Mouse (Mus musculus): ENCODE measurements at regions not wholly inside any gene's neighbourhood (a gene's known extent, or its start where the extent isn't known, plus 50 kb on each side); places are given as distances from the start of the nearest gene placed in this dataset.

- Histone ChIP-seq H3K4me3 (ENCODE audit: insufficient read depth, low read length) (no peak overlapping the region), H3K27ac (ENCODE audit: insufficient read depth, low read length) (no peak overlapping the region), H3K4me1 (ENCODE audit: control insufficient read depth, insufficient read depth, low read length) (no peaks in the 10 kb centered on the region)
- TF ChIP-seq CTCF (IDR thresholded peaks at IDR 0.05; ENCODE audit: borderline replicate concordance, insufficient read depth, low read length) (no peak), POLR2A (IDR thresholded peaks at IDR 0.05; ENCODE audit: low read depth, low read length) (no peak)
Measured at GRCm38 (mm10) chr9:94395215-94395614, 142.7 kb downstream of the 1190002N15Rik start.

- no peak overlapping the region for H3K27ac ChIP-seq (ENCODE audit: insufficient read depth, low read length)
- no peak overlapping the region for H3K4me3 ChIP-seq (ENCODE audit: insufficient read depth, low read length)
- TF ChIP-seq POLR2A (IDR thresholded peaks at IDR 0.05; ENCODE audit: low read depth, low read length) (no peak), CTCF (IDR thresholded peaks at IDR 0.05; ENCODE audit: borderline replicate concordance, insufficient read depth, low read length) (no peak)
- H3K4me1 ChIP-seq (ENCODE audit: control insufficient read depth, insufficient read depth, low read length) = no peaks in the 10 kb centered on the region
Measured at GRCm38 (mm10) chr9:94386190-94386589, 151.7 kb downstream of the 1190002N15Rik start.

- H3K27ac ChIP-seq (ENCODE audit: insufficient read depth, low read length) = no peak overlapping the region
- no peak for TF ChIP-seq CTCF (IDR thresholded peaks at IDR 0.05; ENCODE audit: borderline replicate concordance, insufficient read depth, low read length)
- no peak overlapping the region for H3K4me3 ChIP-seq (ENCODE audit: insufficient read depth, low read length)
- no peaks in the 10 kb centered on the region for H3K4me1 ChIP-seq (ENCODE audit: control insufficient read depth, insufficient read depth, low read length)
Measured at GRCm38 (mm10) chr9:94382293-94382692, 155.6 kb downstream of the 1190002N15Rik start.

GRCm38 (mm10) chr9:94378835-94379234, 159.0 kb downstream of the 1190002N15Rik start:
- H3K4me3 ChIP-seq (ENCODE audit: insufficient read depth, low read length) = no peak overlapping the region
- H3K4me1 ChIP-seq (ENCODE audit: control insufficient read depth, insufficient read depth, low read length) = no peaks in the 10 kb centered on the region
- no peak for TF ChIP-seq POLR2A (IDR thresholded peaks at IDR 0.05; ENCODE audit: low read depth, low read length)
- no peak for TF ChIP-seq CTCF (IDR thresholded peaks at IDR 0.05; ENCODE audit: borderline replicate concordance, insufficient read depth, low read length)
- no peak overlapping the region for H3K27ac ChIP-seq (ENCODE audit: insufficient read depth, low read length)

GRCm38 (mm10) chr9:94378291-94378690, 159.6 kb downstream of the 1190002N15Rik start:
- TF ChIP-seq CTCF (IDR thresholded peaks at IDR 0.05; ENCODE audit: borderline replicate concordance, insufficient read depth, low read length) (no peak), POLR2A (IDR thresholded peaks at IDR 0.05; ENCODE audit: low read depth, low read length) (no peak)
- H3K27ac ChIP-seq (ENCODE audit: insufficient read depth, low read length) = no peak overlapping the region
- H3K4me1 ChIP-seq (ENCODE audit: control insufficient read depth, insufficient read depth, low read length) = no peaks in the 10 kb centered on the region
- no peak overlapping the region for H3K4me3 ChIP-seq (ENCODE audit: insufficient read depth, low read length)

GRCm38 (mm10) chr9:94377346-94378039, 160.4 kb downstream of the 1190002N15Rik start:
- H3K4me1 ChIP-seq (ENCODE audit: control insufficient read depth, insufficient read depth, low read length) = no peaks in the 10 kb centered on the region
- no peak for TF ChIP-seq POLR2A (IDR thresholded peaks at IDR 0.05; ENCODE audit: low read depth, low read length)
- no peak overlapping the region for H3K27ac ChIP-seq (ENCODE audit: insufficient read depth, low read length)
- H3K4me3 ChIP-seq (ENCODE audit: insufficient read depth, low read length) = no peak overlapping the region

- TF ChIP-seq POLR2A (IDR thresholded peaks at IDR 0.05; ENCODE audit: low read depth, low read length) (no peak), CTCF (IDR thresholded peaks at IDR 0.05; ENCODE audit: borderline replicate concordance, insufficient read depth, low read length) (no peak)
- no peak overlapping the region for H3K27ac ChIP-seq (ENCODE audit: insufficient read depth, low read length)
- no peak overlapping the region for H3K4me3 ChIP-seq (ENCODE audit: insufficient read depth, low read length)
Measured at GRCm38 (mm10) chr9:94370976-94371375, 166.9 kb downstream of the 1190002N15Rik start.

GRCm38 (mm10) chr9:94368231-94368936, 169.5 kb downstream of the 1190002N15Rik start:
- Histone ChIP-seq H3K4me1 (ENCODE audit: control insufficient read depth, insufficient read depth, low read length) (no peaks in the 10 kb centered on the region), H3K27ac (ENCODE audit: insufficient read depth, low read length) (no peak overlapping the region), H3K4me3 (ENCODE audit: insufficient read depth, low read length) (no peak overlapping the region)
- TF ChIP-seq CTCF (IDR thresholded peaks at IDR 0.05; ENCODE audit: borderline replicate concordance, insufficient read depth, low read length) = no peak
- TF ChIP-seq POLR2A (IDR thresholded peaks at IDR 0.05; ENCODE audit: low read depth, low read length) = no peak

More at GRCm38 (mm10) chr9:94370976-94371375, 166.9 kb downstream of the 1190002N15Rik start:
- no peaks in the 10 kb centered on the region for H3K4me1 ChIP-seq (ENCODE audit: control insufficient read depth, insufficient read depth, low read length)

- H3K27ac ChIP-seq (ENCODE audit: insufficient read depth, low read length) = no peak overlapping the region
- no peak for TF ChIP-seq CTCF (IDR thresholded peaks at IDR 0.05; ENCODE audit: borderline replicate concordance, insufficient read depth, low read length)
- TF ChIP-seq POLR2A (IDR thresholded peaks at IDR 0.05; ENCODE audit: low read depth, low read length) = no peak
- no peak overlapping the region for H3K4me3 ChIP-seq (ENCODE audit: insufficient read depth, low read length)
- H3K4me1 ChIP-seq (ENCODE audit: control insufficient read depth, insufficient read depth, low read length) = no peaks in the 10 kb centered on the region
Measured at GRCm38 (mm10) chr9:94361877-94362697, 175.8 kb downstream of the 1190002N15Rik start.

Measured in embryonic fibroblast, embryonic 13.5 days (primary cell).